ENCODE assay signal across 12 mouse cellular contexts in the genomic region with DNA sequence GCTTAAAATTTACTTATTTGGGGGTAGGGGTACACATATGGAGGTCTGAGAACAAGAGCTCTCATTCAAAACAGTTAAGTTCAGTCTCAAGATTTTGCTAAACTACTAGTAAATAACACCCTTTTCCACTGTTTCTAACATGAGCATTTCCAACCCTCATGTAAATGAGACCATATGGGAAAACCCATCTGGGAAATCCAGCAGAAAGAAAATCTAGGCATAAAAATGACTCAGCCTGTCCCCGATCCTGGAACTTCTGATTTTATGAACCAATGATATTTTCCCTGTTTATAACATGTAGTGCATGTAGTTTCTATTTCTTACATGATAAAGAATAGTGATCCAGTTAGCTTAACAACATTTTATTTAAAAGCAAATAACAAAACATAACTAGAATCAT. TPM values are rescaled to one million over a fixed set of nuclear protein-coding genes. Genes with fewer than 3 reads are reported as not detected.
DNase-seq lines count a peak whose midpoint lies in the region; ATAC-seq and TF ChIP-seq lines count a peak whose summit lies in the region.
"Had no signal": no experiment of that assay in that cellular context is flagged by ENCODE, and none has a peak within 500 bp of the region (broad histone marks: within the 10 kb centered on the region; RNA-seq: fewer than 3 reads in every experiment).

No protein-coding gene starts in this region.

- no peak for DNase-seq in heart, adult 2 months
- DNase-seq in stomach, postnatal 0 days (ENCODE audit: low spot score) = no peak
- DNase-seq in cerebellum, adult 8-10 months = no peak
- DNase-seq: cerebellum, postnatal 36 days; heart, adult 18-20 months had no signal

- 0 out of 2 replicates have a peak, but pooled peaks cover 1% of the 10 kb centered on the region for H3K79me2 ChIP-seq in heart, adult 2 months (replicated peaks; ENCODE audit: control insufficient read depth, insufficient read depth, low read length)

- peak overlapping the region in 1 of 2 experiments; percentile 82; a peak in 1 of 4 replicates for H3K4me3 ChIP-seq in heart, embryonic 14.5 days (ENCODE audit: control insufficient read depth in 1 of 2, insufficient read depth in 1 of 2, low read depth in 1 of 2, low read length in 2 of 2)
- H3K4me3 ChIP-seq in heart, adult 2 months = no peak overlapping the region
- H3K4me3 ChIP-seq in stomach, embryonic 14.5 days (ENCODE audit: low read depth, low read length) = no peak overlapping the region
- no peak overlapping the region for H3K4me3 ChIP-seq in stomach, postnatal 0 days (ENCODE audit: low read depth, low read length)
- no peak overlapping the region for H3K4me3 ChIP-seq in hindbrain, embryonic 16.5 days (ENCODE audit: low read length)
- no peak overlapping the region for H3K4me3 ChIP-seq in kidney, embryonic 16.5 days (ENCODE audit: low read length)

- TF ChIP-seq EP300 in heart, adult 2 months (IDR thresholded peaks at IDR 0.05; ENCODE audit: insufficient read depth, low read depth, low read length) = no peak
- no peak for TF ChIP-seq EP300 in stomach, postnatal 0 days (optimal IDR thresholded peaks at IDR 0.05)

- 0 out of 4 replicates have a peak, but pooled peaks cover 0 to 5% of the 10 kb centered on the region in 2 experiments for H3K4me1 ChIP-seq in heart, embryonic 14.5 days (ENCODE audit: control insufficient read depth in 2 of 2, insufficient read depth in 2 of 2, low read length in 2 of 2)
- H3K4me1 ChIP-seq in heart, adult 2 months (ENCODE audit: control insufficient read depth, insufficient read depth, low read length) = no peaks in the 10 kb centered on the region; the same call in 1 of the 2 replicates
- H3K4me1 ChIP-seq in stomach, embryonic 14.5 days (ENCODE audit: control insufficient read depth, insufficient read depth, low read length) = no peaks in the 10 kb centered on the region
- no peaks in the 10 kb centered on the region for H3K4me1 ChIP-seq in stomach, postnatal 0 days (replicated peaks; ENCODE audit: control insufficient read depth, insufficient read depth)
- peaks cover 2% of the 10 kb centered on the region; the same call in 1 of the 2 replicates for H3K4me1 ChIP-seq in hindbrain, embryonic 16.5 days (ENCODE audit: control insufficient read depth, insufficient read depth, low read depth, low read length)
- H3K4me1 ChIP-seq in kidney, embryonic 16.5 days (ENCODE audit: insufficient read depth, low read length) = peaks cover 7% of the 10 kb centered on the region

- TF ChIP-seq CTCF in heart, adult 2 months (IDR thresholded peaks at IDR 0.05) = no peak
- no peak for TF ChIP-seq CTCF in stomach, postnatal 0 days (IDR thresholded peaks at IDR 0.05; ENCODE audit: low read depth)

- H3K9me3 ChIP-seq in heart, embryonic 14.5 days (ENCODE audit: control insufficient read depth, low read length) = no peaks in the 10 kb centered on the region
- no peaks in the 10 kb centered on the region for H3K9me3 ChIP-seq in stomach, embryonic 14.5 days (ENCODE audit: control insufficient read depth, low read depth, low read length)
- H3K9me3 ChIP-seq in stomach, postnatal 0 days (ENCODE audit: control insufficient read depth, low read length) = no peaks in the 10 kb centered on the region
- H3K9me3 ChIP-seq in hindbrain, embryonic 16.5 days (ENCODE audit: control insufficient read depth, low read length) = no peaks in the 10 kb centered on the region
- no peaks in the 10 kb centered on the region for H3K9me3 ChIP-seq in kidney, embryonic 16.5 days (ENCODE audit: low read length)
- H3K9me3 ChIP-seq: liver, embryonic 15.5 days had no signal

- WGBS in heart, embryonic 14.5 days = 87% methylated on average over 1 of the region's 1 CpGs
- WGBS in heart, adult 2 months = 93% methylated on average over 1 of the region's 1 CpGs
- 85% methylated on average over 1 of the region's 1 CpGs for WGBS in stomach, embryonic 14.5 days
- WGBS in stomach, postnatal 0 days = 85% methylated on average over 1 of the region's 1 CpGs
- 54% methylated on average over 1 of the region's 1 CpGs for WGBS in hindbrain, embryonic 16.5 days
- 87% methylated on average over 1 of the region's 1 CpGs for WGBS in kidney, embryonic 16.5 days

- no peak for TF ChIP-seq POLR2A in heart, adult 2 months (IDR thresholded peaks at IDR 0.05; ENCODE audit: insufficient read depth, low read depth, low read length)

- H3K27me3 ChIP-seq in heart, embryonic 14.5 days (ENCODE audit: control insufficient read depth, insufficient read depth, low read length) = no peaks in the 10 kb centered on the region
- no peaks in the 10 kb centered on the region for H3K27me3 ChIP-seq in heart, adult 2 months (ENCODE audit: control insufficient read depth, insufficient read depth, low read length)
- no peaks in the 10 kb centered on the region for H3K27me3 ChIP-seq in stomach, embryonic 14.5 days (ENCODE audit: control insufficient read depth, insufficient read depth, low read length)
- no peaks in the 10 kb centered on the region for H3K27me3 ChIP-seq in stomach, postnatal 0 days (ENCODE audit: control insufficient read depth, insufficient read depth, low read length)
- H3K27me3 ChIP-seq in hindbrain, embryonic 16.5 days (replicated peaks; ENCODE audit: control insufficient read depth, insufficient read depth, low read length) = no peaks in the 10 kb centered on the region
- no peaks in the 10 kb centered on the region for H3K27me3 ChIP-seq in kidney, embryonic 16.5 days (ENCODE audit: insufficient read depth, low read length)
- H3K27me3 ChIP-seq: liver, embryonic 15.5 days had no signal

- no peak overlapping the region for H3K27ac ChIP-seq in heart, embryonic 14.5 days (replicated peaks in 1 of 2; ENCODE audit: control insufficient read depth in 1 of 2, insufficient read depth in 1 of 2, low read depth in 2 of 2, low read length in 2 of 2)
- H3K27ac ChIP-seq in heart, adult 2 months = no peak overlapping the region
- H3K27ac ChIP-seq in stomach, embryonic 14.5 days (ENCODE audit: low read length) = no peak overlapping the region
- no peak overlapping the region for H3K27ac ChIP-seq in stomach, postnatal 0 days (replicated peaks)
- H3K27ac ChIP-seq in hindbrain, embryonic 16.5 days (ENCODE audit: low read depth, low read length) = no peak overlapping the region
- H3K27ac ChIP-seq in kidney, embryonic 16.5 days (ENCODE audit: low read length) = no peak overlapping the region
- H3K27ac ChIP-seq: liver, embryonic 15.5 days had no signal

- intact Hi-C loops in heart, adult 2 months (cut with DNase I) = loop anchor here (5.0 to 10.0 kb wide), 2 partner anchors 74 to 286 kb away; a partner anchor contains a TSS

- H3K36me3 ChIP-seq in heart, embryonic 14.5 days (ENCODE audit: control insufficient read depth, insufficient read depth, low read length) = peaks cover 30% of the 10 kb centered on the region
- no peaks in the 10 kb centered on the region for H3K36me3 ChIP-seq in heart, adult 2 months (ENCODE audit: control insufficient read depth, insufficient read depth, low read length)
- H3K36me3 ChIP-seq in stomach, embryonic 14.5 days (ENCODE audit: control insufficient read depth, insufficient read depth, low read length) = peaks cover 15% of the 10 kb centered on the region
- H3K36me3 ChIP-seq in stomach, postnatal 0 days (ENCODE audit: control insufficient read depth, insufficient read depth, low read length) = peaks cover 4% of the 10 kb centered on the region; the same call in 1 of the 2 replicates
- H3K36me3 ChIP-seq in hindbrain, embryonic 16.5 days (ENCODE audit: control insufficient read depth, insufficient read depth, low read length) = no peaks in the 10 kb centered on the region
- H3K36me3 ChIP-seq in kidney, embryonic 16.5 days (ENCODE audit: insufficient read depth, low read length) = peaks cover 18% of the 10 kb centered on the region

- H3K4me2 ChIP-seq in heart, embryonic 14.5 days (ENCODE audit: low read length) = peak overlapping the region; percentile 75
- peak overlapping the region; percentile 69 for H3K4me2 ChIP-seq in stomach, embryonic 14.5 days (replicated peaks; ENCODE audit: low read depth, low read length)
- no peak overlapping the region; the same call in 1 of the 2 replicates for H3K4me2 ChIP-seq in stomach, postnatal 0 days (replicated peaks; ENCODE audit: low read depth)
- H3K4me2 ChIP-seq in hindbrain, embryonic 16.5 days (ENCODE audit: low read length) = peak overlapping the region; percentile 15; the same call in 1 of the 2 replicates
- H3K4me2 ChIP-seq in kidney, embryonic 16.5 days (replicated peaks; ENCODE audit: low read depth, low read length) = no peak overlapping the region

- H3K9ac ChIP-seq in heart, embryonic 14.5 days (ENCODE audit: low read length) = no peak overlapping the region
- no peak overlapping the region for H3K9ac ChIP-seq in heart, adult 2 months (ENCODE audit: low read depth, low read length)
- H3K9ac ChIP-seq in stomach, embryonic 14.5 days (replicated peaks; ENCODE audit: low read depth, low read length) = no peak overlapping the region
- H3K9ac ChIP-seq in stomach, postnatal 0 days (ENCODE audit: low read length) = no peak overlapping the region
- H3K9ac ChIP-seq in hindbrain, embryonic 16.5 days (ENCODE audit: low read depth, low read length) = no peak overlapping the region
- no peak overlapping the region for H3K9ac ChIP-seq in kidney, embryonic 16.5 days (replicated peaks; ENCODE audit: low read length)
- H3K9ac ChIP-seq: liver, embryonic 15.5 days had no signal

- ATAC-seq in heart, embryonic 14.5 days (ENCODE audit: insufficient number of reproducible peaks, insufficient read depth, low FRiP score, low read depth) = no peak
- ATAC-seq in stomach, embryonic 14.5 days (ENCODE audit: insufficient number of reproducible peaks, insufficient read depth, low FRiP score, low read depth) = no peak
- no peak for ATAC-seq in stomach, postnatal 0 days (ENCODE audit: low FRiP score, low TSS enrichment)
- ATAC-seq in hindbrain, embryonic 16.5 days = no peak
- ATAC-seq in megakaryocyte-erythroid progenitor cell, adult 5-6 weeks (replicated peaks; ENCODE audit: low FRiP score, low TSS enrichment, poor library complexity, severe bottlenecking) = no peak
- ATAC-seq in kidney, embryonic 16.5 days (ENCODE audit: low FRiP score, low TSS enrichment) = no peak
- ATAC-seq: CD4-positive, CD25-positive, alpha-beta regulatory T cell, adult 4 months had no signal

RNA-seq across cellular contexts. Expression of a gene that starts 2.2 kb away (rescaled TPM):
- 182 and 186 TPM in 2 replicates for polyA plus RNA-seq in heart, embryonic 14.5 days (2014; fragmentation: Nextera tagmentation; extraction: Ambion mirVana)
- total RNA-seq in heart, adult 2 months (2021) = 10 to 100 TPM; 25.3 to 27.0 TPM
- polyA plus RNA-seq in heart, adult 2 months (2012; rRNA removed) = 13.9 and 20.7 TPM in 2 replicates
- polyA plus RNA-seq in stomach, embryonic 14.5 days (2014; fragmentation: Nextera tagmentation; extraction: Ambion mirVana) = 178 and 186 TPM in 2 replicates
- 264 and 282 TPM in 2 replicates for polyA plus RNA-seq in stomach, postnatal 0 days (2015; fragmentation: Nextera tagmentation; extraction: Ambion mirVana)
- 51.6 and 51.7 TPM in 2 replicates for polyA plus RNA-seq in hindbrain, embryonic 16.5 days (2015; fragmentation: Nextera tagmentation; extraction: Ambion mirVana)
- total RNA-seq in megakaryocyte-erythroid progenitor cell, adult 5-6 weeks (2014; fragmentation: Nextera tagmentation) = 83.6 and 104 TPM in 2 replicates
- total RNA-seq in megakaryocyte-erythroid progenitor cell, adult 5-6 weeks (2017) = 129 and 168 TPM in 2 replicates
- 102 and 111 TPM in 2 replicates for polyA plus RNA-seq in kidney, embryonic 16.5 days (2015; fragmentation: Nextera tagmentation; extraction: Ambion mirVana)

RNA-seq across cellular contexts. Expression of a gene that starts 34.8 kb away (rescaled TPM):
- 27.2 and 29.8 TPM in 2 replicates for polyA plus RNA-seq in heart, embryonic 14.5 days (2014; fragmentation: Nextera tagmentation; extraction: Ambion mirVana)
- 10 to 100 TPM; 28.3 to 31.9 TPM for total RNA-seq in heart, adult 2 months (2021)
- 34.1 and 44.6 TPM in 2 replicates for polyA plus RNA-seq in heart, adult 2 months (2012; rRNA removed)
- 20.7 and 26.7 TPM in 2 replicates for polyA plus RNA-seq in stomach, embryonic 14.5 days (2014; fragmentation: Nextera tagmentation; extraction: Ambion mirVana)
- 10.6 and 12.9 TPM in 2 replicates for polyA plus RNA-seq in stomach, postnatal 0 days (2015; fragmentation: Nextera tagmentation; extraction: Ambion mirVana)
- polyA plus RNA-seq in hindbrain, embryonic 16.5 days (2015; fragmentation: Nextera tagmentation; extraction: Ambion mirVana) = 11.7 and 15.2 TPM in 2 replicates
- 44.4 and 55.8 TPM in 2 replicates for total RNA-seq in megakaryocyte-erythroid progenitor cell, adult 5-6 weeks (2014; fragmentation: Nextera tagmentation)
- total RNA-seq in megakaryocyte-erythroid progenitor cell, adult 5-6 weeks (2017) = 23.0 and 25.5 TPM in 2 replicates
- polyA plus RNA-seq in kidney, embryonic 16.5 days (2015; fragmentation: Nextera tagmentation; extraction: Ambion mirVana) = 10.0 and 12.8 TPM in 2 replicates

Comparison
In these comparisons a context has a peak if more than half of its experiments do, and no peak if none do; other contexts are left out.
1. H3K4me2 ChIP-seq: peak in heart, embryonic 14.5 days (single experiment), stomach, embryonic 14.5 days (single experiment) and hindbrain, embryonic 16.5 days (single experiment); none in stomach, postnatal 0 days (single experiment) and kidney, embryonic 16.5 days (single experiment).